Mouse (Mus musculus) kidney, embryonic 14.5 days (tissue): ENCODE data around the gene 1110051M20Rik. TPM values are rescaled to one million over a fixed set of nuclear protein-coding genes. Genes with fewer than 3 reads are reported as not detected.

Experiments
- ATAC-seq: fragments of 200-750 bp; cut with Nextera tagmentation; 2 replicates; pipeline ENCODE4 v1.8.0; 2017; ENCODE audit warnings: moderate number of reproducible peaks, mild to moderate bottlenecking, moderate TSS enrichment, moderate library complexity; ENCODE audit not compliant: low FRiP score, low TSS enrichment
- H3K27ac ChIP-seq: fragments of 300-500 bp; sonication (generic); 2 replicates; pipeline ENCODE4 v1.5.1; 2014; ENCODE audit warnings: low read depth, mild to moderate bottlenecking, low read length, moderate library complexity, mixed read lengths
- H3K27me3 ChIP-seq: fragments of 300-500 bp; sonication (generic); 2 replicates; pipeline ENCODE4 v1.6.1; 2014; ENCODE audit warnings: mild to moderate bottlenecking, low read length; ENCODE audit not compliant: control insufficient read depth, insufficient read depth
- H3K36me3 ChIP-seq: fragments of 300-500 bp; sonication (generic); 2 replicates; pipeline ENCODE4 v1.6.1; 2014; ENCODE audit warnings: low read length, mixed read lengths; ENCODE audit not compliant: control insufficient read depth, insufficient read depth
- H3K4me1 ChIP-seq: fragments of 300-500 bp; sonication (generic); 2 replicates; pipeline ENCODE4 v1.6.1; 2014; ENCODE audit warnings: low read length, mixed read lengths; ENCODE audit not compliant: control insufficient read depth, insufficient read depth
- H3K4me2 ChIP-seq: fragments of 300-500 bp; sonication (generic); replicated peaks from 2 replicates; pipeline ENCODE4 v1.6.1; 2014; ENCODE audit warnings: low read depth, mild to moderate bottlenecking, low read length
- H3K4me3 ChIP-seq: fragments of 300-500 bp; sonication (generic); 2 replicates; pipeline ENCODE4 v1.5.1; 2014; ENCODE audit warnings: mild to moderate bottlenecking, low read length
- H3K9ac ChIP-seq: fragments of 300-500 bp; sonication (generic); 2 replicates; pipeline ENCODE4 v1.6.1; 2014; ENCODE audit warnings: low read depth, mild to moderate bottlenecking, low read length, moderate library complexity
- H3K9me3 ChIP-seq: fragments of 300-500 bp; sonication (generic); 2 replicates; pipeline ENCODE4 v1.6.1; 2016; ENCODE audit warnings: low read length; ENCODE audit not compliant: control insufficient read depth
- WGBS: fragments of 180-500 bp; shearing (Covaris S2); extraction: QIAGEN DNeasy Blood & Tissue Kit; methylation state at CpG from one replicate; pipeline ENCODE4 v1.1.7; 2014; 5-methylcytosine and 5-hydroxymethylcytosine counted together
- polyA plus RNA-seq: library from polyadenylated mRNA; unstranded; fragments of >200 nt; fragmentation: Nextera tagmentation; extraction: Ambion mirVana; gene quantifications from 2 replicates; pipeline ENCODE4 v1.2.1, GENCODE M21; 2014

Gene 1110051M20Rik
- polyA plus RNA-seq, 1 experiment from 2014 or later = 65.9 TPM

DNA sequence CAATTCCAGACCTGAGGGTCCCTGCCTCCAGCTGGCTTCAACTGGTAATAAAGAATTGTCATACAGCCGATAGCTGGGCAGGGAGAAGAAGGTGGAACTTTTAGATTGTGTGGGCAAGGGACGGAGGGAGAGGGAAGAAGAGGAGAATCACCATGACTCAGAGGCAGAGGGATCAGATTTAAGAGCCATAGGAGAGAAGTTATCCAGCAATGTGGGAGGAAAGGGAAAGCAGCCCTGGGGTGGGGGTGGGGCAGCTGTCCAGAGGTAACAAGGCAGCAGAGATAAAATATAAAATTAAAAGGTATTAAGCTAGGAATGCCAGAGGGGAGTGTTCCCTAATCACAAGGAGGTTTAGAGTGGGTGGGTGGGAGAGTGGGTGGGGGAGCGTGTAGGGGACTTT lies 56.2 kb downstream of the 1110051M20Rik start:
- Histone ChIP-seq H3K4me2 (no peak overlapping the region), H3K4me1 (peaks cover 23% of the 10 kb centered on the region), H3K9me3 (no peaks in the 10 kb centered on the region), H3K27ac (no peak overlapping the region), H3K36me3 (no peaks in the 10 kb centered on the region), H3K9ac (no peak overlapping the region), H3K4me3 (no peak overlapping the region), H3K27me3 (no peaks in the 10 kb centered on the region)
- WGBS = 32% methylated on average over 3 of the region's 3 CpGs
- ATAC-seq = no peak

DNA sequence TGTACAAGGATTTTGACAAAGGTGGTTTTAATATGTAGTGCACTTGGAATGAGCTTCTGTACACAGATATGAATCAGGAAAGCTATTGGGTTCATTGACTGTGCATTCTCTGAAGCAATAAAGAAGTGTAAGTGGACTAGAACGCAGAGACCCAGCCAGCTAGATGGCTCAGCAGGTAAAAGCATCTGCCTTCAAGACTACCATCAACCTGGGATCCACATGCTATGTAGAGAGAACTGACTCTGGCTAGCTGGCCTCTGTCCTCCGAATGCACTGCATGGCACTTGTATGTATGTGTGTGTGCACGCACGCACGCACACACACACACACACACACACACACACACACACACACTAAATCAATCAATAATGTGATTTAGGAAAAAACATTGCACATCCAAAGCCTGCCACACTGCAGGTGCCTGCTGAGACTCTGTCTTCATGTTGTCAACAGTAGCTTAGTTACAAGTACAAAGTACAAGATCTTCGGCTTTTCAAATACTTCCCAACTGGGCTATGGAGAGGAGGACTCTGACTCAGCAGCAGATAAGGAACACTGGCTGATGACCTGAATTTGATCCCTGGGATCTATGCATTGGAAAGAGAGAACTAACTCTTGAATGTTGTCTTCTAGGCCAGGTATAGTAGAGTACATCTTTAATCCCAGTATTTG lies 57.1 kb downstream of the 1110051M20Rik start:
- no peaks in the 10 kb centered on the region for H3K27me3 ChIP-seq
- ATAC-seq = no peak
- H3K4me3 ChIP-seq = no peak overlapping the region
- peaks cover 23% of the 10 kb centered on the region for H3K4me1 ChIP-seq
- H3K9ac ChIP-seq = no peak overlapping the region
- peak overlapping the region; percentile 60 for H3K27ac ChIP-seq
- 88% methylated on average over 6 of the region's 6 CpGs for WGBS
- H3K36me3 ChIP-seq = no peaks in the 10 kb centered on the region
- no peak overlapping the region for H3K4me2 ChIP-seq
- no peaks in the 10 kb centered on the region for H3K9me3 ChIP-seq

DNA sequence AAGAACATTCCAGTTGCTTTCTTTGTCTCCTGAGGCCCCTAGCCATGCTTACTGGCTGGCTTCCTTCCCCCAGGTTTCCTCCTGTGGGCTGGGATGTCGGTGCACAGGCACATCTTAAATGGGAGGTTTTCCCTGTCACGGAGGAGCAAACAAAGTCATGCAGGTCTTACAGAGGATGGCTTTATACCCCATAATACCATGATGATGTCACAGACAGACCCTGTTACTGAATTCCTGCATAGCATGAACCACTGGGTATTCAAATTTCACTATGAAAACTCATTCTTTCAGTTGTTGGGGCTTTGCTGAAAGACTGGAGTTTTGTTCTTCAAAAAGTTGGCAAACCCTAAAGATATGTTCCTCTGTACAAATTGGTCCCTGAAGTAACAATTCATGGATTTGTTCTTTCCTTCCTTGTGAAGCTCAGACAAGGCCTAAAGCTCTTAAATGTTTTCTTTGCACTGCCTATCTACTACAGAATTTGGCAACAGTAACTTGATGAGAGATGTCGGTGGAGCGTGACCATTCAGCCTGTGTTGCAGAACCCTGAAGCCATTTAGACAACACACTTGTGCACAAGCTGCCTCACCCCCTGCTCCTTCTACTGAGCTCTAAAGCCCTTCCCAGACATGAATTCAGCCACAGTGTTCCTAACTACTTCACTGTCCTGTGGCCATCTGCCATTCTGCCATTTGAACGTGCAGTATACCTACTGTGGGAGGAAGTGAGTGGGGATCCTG lies 57.8 kb downstream of the 1110051M20Rik start:
- H3K27me3 ChIP-seq = no peaks in the 10 kb centered on the region
- H3K36me3 ChIP-seq = no peaks in the 10 kb centered on the region
- H3K27ac ChIP-seq = peak overlapping the region; percentile 60; the same call in 1 of the 2 replicates
- no peak overlapping the region for H3K9ac ChIP-seq
- peak; percentile 56 for ATAC-seq
- no peaks in the 10 kb centered on the region for H3K9me3 ChIP-seq
- peaks cover 23% of the 10 kb centered on the region for H3K4me1 ChIP-seq
- WGBS = 46% methylated on average over 5 of the region's 5 CpGs
- H3K4me2 ChIP-seq = no peak overlapping the region
- H3K4me3 ChIP-seq = no peak overlapping the region

DNA sequence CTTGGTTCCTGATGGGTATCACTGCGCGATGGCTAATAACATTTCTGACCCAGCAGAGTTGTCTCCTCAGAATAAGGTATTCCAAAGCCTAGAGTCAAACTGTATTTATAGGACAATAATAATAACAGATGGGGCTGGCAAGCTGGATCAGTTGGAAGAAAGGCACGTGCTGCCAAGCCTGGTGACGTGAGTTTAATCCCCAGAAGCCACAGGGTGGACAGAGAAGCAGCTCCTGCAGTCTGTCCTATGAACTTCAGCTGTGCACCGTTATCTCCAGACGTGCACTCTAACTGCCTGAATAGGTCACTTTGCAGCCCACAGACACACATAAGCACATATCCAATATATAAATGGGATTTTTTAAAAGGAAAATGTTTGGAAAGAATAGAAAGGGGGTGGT lies 61.2 kb downstream of the 1110051M20Rik start:
- Histone ChIP-seq H3K36me3 (no peaks in the 10 kb centered on the region), H3K4me1 (peaks cover 18% of the 10 kb centered on the region), H3K4me2 (no peak overlapping the region), H3K9me3 (no peaks in the 10 kb centered on the region), H3K4me3 (no peak overlapping the region), H3K27me3 (no peaks in the 10 kb centered on the region), H3K9ac (no peak overlapping the region), H3K27ac (no peak overlapping the region)
- no peak for ATAC-seq
- WGBS = 86% methylated on average over 6 of the region's 6 CpGs

DNA sequence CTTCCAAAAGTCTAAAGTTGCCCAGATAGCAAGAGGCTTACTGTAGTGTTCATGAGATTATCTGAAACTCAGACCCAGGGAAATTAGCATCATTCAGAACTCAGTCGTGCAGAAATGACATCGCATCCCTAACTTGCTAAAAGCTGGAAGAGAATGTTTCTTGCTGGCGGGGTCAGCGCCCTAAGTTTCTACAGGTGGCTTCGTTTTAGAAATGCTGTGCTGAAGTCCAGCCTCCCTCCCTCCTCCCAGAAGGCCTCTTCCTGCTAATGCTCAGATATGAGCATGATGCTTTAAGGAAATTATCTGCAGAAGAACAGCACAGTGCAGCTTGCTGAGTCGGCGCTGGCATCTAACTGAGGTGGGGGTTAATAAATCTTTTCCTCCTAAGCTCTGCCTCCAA lies 67.5 kb downstream of the 1110051M20Rik start:
- no peak for ATAC-seq
- no peak overlapping the region for H3K27ac ChIP-seq

DNA sequence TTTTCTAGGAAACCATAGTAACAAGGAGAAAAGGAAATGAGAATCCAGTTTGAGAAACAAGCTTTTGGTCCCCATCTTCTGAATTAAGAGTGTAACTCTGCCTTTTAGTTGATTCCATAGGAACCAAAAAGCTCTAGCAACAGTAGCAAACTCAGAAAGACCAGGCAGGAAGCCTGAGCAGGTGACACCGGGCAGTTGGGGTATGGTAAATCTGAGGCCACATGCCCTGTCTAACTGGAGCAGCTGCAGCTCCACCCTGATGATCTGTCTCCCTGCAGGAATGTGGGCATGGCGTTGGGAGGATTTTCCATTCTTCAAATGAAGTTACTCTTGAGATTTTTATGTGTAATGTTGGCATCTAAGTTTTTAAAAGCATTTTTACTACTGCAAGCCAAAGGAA lies 74.2 kb downstream of the 1110051M20Rik start:
- Histone ChIP-seq H3K36me3 (no peaks in the 10 kb centered on the region), H3K4me3 (no peak overlapping the region), H3K9me3 (no peaks in the 10 kb centered on the region), H3K9ac (no peak overlapping the region), H3K4me1 (no peaks in the 10 kb centered on the region), H3K27me3 (no peaks in the 10 kb centered on the region), H3K4me2 (no peak overlapping the region), H3K27ac (no peak overlapping the region)
- no peak for ATAC-seq
- WGBS = 91% methylated on average over 2 of the region's 2 CpGs

More for the DNA sequence above, 67.5 kb downstream of the 1110051M20Rik start:
- Histone ChIP-seq H3K36me3 (no peaks in the 10 kb centered on the region), H3K4me2 (no peak overlapping the region), H3K4me3 (no peak overlapping the region), H3K27me3 (no peaks in the 10 kb centered on the region), H3K4me1 (peaks cover 7% of the 10 kb centered on the region; the same call in 1 of the 2 replicates), H3K9ac (no peak overlapping the region), H3K9me3 (no peaks in the 10 kb centered on the region)
- 33% methylated on average over 7 of the region's 7 CpGs for WGBS

DNA sequence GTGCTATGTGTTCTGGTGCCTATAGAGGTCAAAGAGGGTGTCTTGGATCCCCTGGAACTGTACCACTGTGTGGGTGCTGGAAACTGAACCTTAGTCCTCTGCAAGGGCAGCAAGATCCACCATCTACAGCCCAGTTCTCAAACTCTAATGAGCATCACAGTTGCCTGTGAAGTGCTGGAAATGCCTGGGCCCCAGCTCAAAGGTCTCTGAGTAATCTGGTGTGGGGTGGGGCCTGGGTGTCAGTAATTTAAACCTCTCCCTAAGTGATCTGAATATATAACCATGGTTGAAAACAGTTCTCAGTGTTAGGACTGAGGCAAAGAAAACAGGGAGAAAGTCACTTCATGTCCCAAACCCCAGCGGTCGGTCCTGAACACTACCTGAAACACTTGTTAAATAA lies 81.2 kb downstream of the 1110051M20Rik start:
- H3K36me3 ChIP-seq = no peaks in the 10 kb centered on the region
- no peak overlapping the region for H3K4me3 ChIP-seq
- no peaks in the 10 kb centered on the region for H3K9me3 ChIP-seq
- WGBS = 90% methylated on average over 2 of the region's 2 CpGs
- H3K27me3 ChIP-seq = no peaks in the 10 kb centered on the region
- peaks cover 5% of the 10 kb centered on the region; the same call in 1 of the 2 replicates for H3K4me1 ChIP-seq
- no peak overlapping the region for H3K9ac ChIP-seq
- no peak overlapping the region for H3K27ac ChIP-seq
- ATAC-seq = no peak
- no peak overlapping the region for H3K4me2 ChIP-seq

DNA sequence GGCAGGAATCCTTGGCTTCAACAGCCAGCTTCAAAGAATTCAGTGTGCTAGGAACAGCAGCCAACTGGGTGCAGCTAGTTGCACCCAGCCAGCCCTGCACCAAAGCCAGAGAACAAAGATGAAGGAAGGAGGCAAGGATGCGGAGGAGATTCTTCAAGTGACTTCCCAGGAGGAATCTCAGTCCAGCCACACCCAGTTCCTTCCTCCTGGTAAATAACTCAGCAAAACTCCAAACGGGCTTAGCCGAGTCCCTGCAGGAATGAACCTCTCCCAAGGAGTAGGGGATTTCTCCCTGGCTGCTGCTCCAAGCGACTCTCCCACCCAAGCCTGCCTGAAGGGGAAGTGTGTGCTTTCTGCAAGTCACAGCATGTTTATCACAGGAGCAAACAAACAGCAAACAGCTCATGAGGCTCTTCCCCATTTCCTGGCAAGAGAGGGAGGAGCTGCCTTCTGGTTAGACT lies 83.4 kb downstream of the 1110051M20Rik start:
- H3K9me3 ChIP-seq = no peaks in the 10 kb centered on the region
- 18% methylated on average over 4 of the region's 4 CpGs for WGBS
- no peaks in the 10 kb centered on the region for H3K27me3 ChIP-seq
- peaks cover 5% of the 10 kb centered on the region; the same call in 1 of the 2 replicates for H3K4me1 ChIP-seq
- no peak for ATAC-seq
- H3K4me3 ChIP-seq = no peak overlapping the region
- peak overlapping the region; percentile 32; the same call in 1 of the 2 replicates for H3K27ac ChIP-seq
- H3K9ac ChIP-seq = no peak overlapping the region
- H3K4me2 ChIP-seq = no peak overlapping the region; the same call in 1 of the 2 replicates
- H3K36me3 ChIP-seq = no peaks in the 10 kb centered on the region

DNA sequence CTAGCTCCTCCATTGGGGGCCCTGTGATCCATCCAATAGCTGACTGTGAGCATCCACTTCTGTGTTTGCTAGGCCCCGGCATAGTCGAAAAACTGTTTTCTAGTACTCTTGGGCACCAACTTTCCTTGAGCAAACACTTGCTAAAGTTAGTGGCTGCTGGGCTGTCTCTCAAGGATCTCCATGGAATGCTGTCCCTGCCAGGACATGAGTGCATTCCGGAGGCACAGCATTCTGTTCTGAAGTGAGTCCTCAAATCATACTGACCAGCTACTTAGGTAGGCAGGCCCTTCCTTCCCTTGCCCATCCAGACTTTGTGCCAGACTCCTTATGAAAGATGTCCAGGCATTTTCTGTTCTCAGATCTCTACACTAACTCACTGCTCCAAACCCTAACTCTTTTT lies 88.7 kb downstream of the 1110051M20Rik start:
- H3K9me3 ChIP-seq = no peaks in the 10 kb centered on the region
- H3K4me2 ChIP-seq = no peak overlapping the region
- no peak overlapping the region for H3K27ac ChIP-seq
- H3K4me3 ChIP-seq = no peak overlapping the region
- H3K9ac ChIP-seq = no peak overlapping the region
- 98% methylated on average over 3 of the region's 3 CpGs for WGBS
- H3K36me3 ChIP-seq = no peaks in the 10 kb centered on the region
- H3K27me3 ChIP-seq = no peaks in the 10 kb centered on the region
- no peak for ATAC-seq
- H3K4me1 ChIP-seq = no peaks in the 10 kb centered on the region
